Mouse (Mus musculus) bone marrow macrophage, adult 2 months (primary cell): ENCODE measurements around the gene Gcnt4.

ENCODE experiments used
- CTCF ChIP-seq: IDR thresholded peaks from 2 replicates; pipeline ENCODE4 v1.5.1; 2012; ENCODE audit warnings: low read depth, mild to moderate bottlenecking, low read length, moderate library complexity
- POLR2A ChIP-seq: IDR thresholded peaks from 2 replicates; pipeline ENCODE4 v1.6.1; 2012; ENCODE audit warnings: mild to moderate bottlenecking, low read depth, low read length, borderline replicate concordance

DNA sequence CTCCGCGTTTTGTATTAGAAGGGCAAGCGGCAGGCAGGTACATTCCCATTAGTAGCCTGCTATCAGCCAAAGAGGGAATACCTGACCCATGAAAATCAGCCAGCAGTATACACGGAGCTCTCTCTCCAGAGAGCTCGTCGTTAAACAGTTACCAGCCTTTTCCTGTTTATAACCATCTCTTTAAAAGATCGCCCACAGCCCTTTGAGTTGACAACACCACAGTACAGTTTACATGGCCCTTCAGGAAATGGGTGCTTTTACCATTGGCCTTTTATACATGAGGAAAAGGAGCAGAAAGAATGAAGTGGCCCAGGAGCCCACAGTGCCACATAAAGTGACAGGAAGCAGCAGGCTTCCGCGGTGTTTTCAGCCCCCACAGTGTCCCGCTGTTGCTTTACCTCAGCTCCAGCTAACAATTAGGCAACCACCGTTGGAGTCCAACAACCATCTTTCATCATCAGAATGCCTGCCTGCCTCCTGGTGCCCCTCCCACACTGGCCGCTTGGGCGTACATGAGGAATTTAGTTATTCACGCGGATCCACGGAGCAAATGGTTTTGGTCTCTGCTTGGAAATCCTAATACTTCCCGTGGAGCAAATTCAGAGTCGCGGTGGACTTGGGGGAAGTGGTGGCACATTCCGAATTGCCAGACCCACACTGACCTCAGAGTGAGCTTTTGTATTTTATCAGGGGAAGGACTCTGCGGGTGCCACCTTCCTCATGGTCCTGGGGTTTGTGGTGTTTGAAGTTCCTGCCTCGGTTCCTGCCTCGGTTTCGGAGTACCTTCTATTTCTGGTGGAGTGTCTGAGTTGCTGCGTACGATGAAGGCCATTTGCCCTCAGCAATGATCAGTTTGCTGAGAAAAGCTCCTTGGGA is 59.0 kb downstream of the Gcnt4 start:
- TF ChIP-seq CTCF = no peak
- TF ChIP-seq POLR2A = no peak
